Mouse (Mus musculus) liver, postnatal 0 days (tissue): ENCODE results near the gene Gm47969.
"Not testable (repeated sequence)": the region's sequence is repeated elsewhere in the genome, so short reads cannot be mapped to it uniquely, and the experiment has no call there.

Experiments
- CTCF ChIP-seq: sonication (generic); IDR thresholded peaks from 2 replicates; pipeline ENCODE4 v1.5.1; 2016; ENCODE audit warnings: antibody characterized with exemption, low read depth
- EP300 ChIP-seq: IDR thresholded peaks from 2 replicates; pipeline ENCODE4 v1.6.1; 2016; ENCODE audit warnings: antibody characterized with exemption, low read depth, mild to moderate bottlenecking

DNA sequence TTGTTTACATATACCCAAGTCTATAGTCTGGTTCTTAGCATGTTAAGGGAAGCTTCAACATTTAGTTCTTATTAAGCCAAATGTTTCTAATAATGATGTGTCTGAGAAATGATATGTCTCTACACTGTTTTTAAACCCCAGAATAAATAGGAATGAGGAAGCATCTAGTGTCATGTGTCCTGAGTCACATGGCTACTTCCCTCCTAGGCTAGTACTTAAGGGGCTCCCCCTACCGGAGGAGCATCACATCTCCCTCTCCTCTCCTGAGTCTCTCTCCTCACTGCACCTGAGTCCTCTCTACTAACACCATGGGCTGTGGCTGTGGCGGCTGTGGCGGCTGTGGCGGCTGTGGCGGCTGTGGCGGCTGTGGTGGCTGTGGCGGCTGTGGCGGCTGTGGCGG, 44.4 kb upstream of the Gm47969 start, which contains the start of gene Gm47959:
- TF ChIP-seq CTCF, EP300: not testable (repeated sequence)
